Comparison of ENCODE assay signal across 11 mouse cellular contexts in the genomic region with DNA sequence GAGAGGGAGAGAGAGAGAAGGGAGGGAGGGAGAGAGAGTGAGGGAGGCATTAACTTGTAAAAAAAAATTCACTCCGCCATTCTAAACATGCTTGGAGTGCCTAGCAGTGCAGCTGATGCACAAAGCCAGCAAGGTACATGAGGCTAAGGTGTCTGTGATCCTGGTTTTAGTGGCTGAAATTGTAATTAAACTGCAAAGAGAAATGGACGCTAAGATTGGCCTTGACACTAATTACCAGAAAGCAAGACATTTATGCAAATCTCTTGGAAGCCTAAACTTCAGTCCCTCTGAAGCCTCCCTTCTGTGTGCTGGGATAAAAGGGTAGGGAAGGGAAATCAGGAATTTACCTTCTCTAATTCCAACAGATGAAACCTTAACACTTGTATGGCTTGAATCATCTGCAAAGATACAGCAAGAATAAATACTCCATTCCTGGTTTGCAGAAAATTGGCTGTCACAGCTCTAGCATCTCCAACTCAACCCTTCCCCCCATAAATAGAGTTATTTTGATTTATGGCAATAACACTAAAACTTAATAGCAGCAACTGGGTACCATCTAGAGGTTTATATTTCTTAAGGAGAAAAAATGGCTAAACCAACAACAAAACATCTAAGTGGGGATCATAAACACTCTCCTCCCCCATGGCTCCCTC. TPM values are rescaled to one million over a fixed set of nuclear protein-coding genes. Genes with fewer than 3 reads are reported as not detected.
DNase-seq lines count a peak whose midpoint lies in the region; ATAC-seq lines count a peak whose summit lies in the region.
"Had no signal": no experiment of that assay in that cellular context is flagged by ENCODE, and none has a peak within 500 bp of the region (broad histone marks: within the 10 kb centered on the region; RNA-seq: fewer than 3 reads in every experiment).

No protein-coding gene starts in this region.

- 8% methylated on average over 2 of the region's 2 CpGs for WGBS in neural tube, embryonic 11.5 days
- 20% methylated on average over 2 of the region's 2 CpGs for WGBS in midbrain, embryonic 10.5 days

- peak overlapping the region; percentile 98 for H3K27ac ChIP-seq in neural tube, embryonic 11.5 days (ENCODE audit: low read depth, low read length)
- peak overlapping the region; percentile 99 for H3K27ac ChIP-seq in midbrain, embryonic 10.5 days (replicated peaks)
- H3K27ac ChIP-seq: macrophage had no signal

- no peaks in the 10 kb centered on the region for H3K9me3 ChIP-seq in neural tube, embryonic 11.5 days (ENCODE audit: control insufficient read depth, low read length)
- no peaks in the 10 kb centered on the region for H3K9me3 ChIP-seq in midbrain, embryonic 10.5 days (replicated peaks)

- no peak; the same call in 1 of the 2 replicates for ATAC-seq in neural tube, embryonic 11.5 days (ENCODE audit: insufficient read depth, low FRiP score, low TSS enrichment)
- ATAC-seq in erythroblast, adult 5-6 weeks (replicated peaks; ENCODE audit: low FRiP score, poor library complexity, severe bottlenecking) = no peak

- peak overlapping the region; percentile 89 for H3K4me3 ChIP-seq in neural tube, embryonic 11.5 days (ENCODE audit: low read depth, low read length)
- H3K4me3 ChIP-seq in midbrain, embryonic 10.5 days = peak overlapping the region; percentile 75; the same call in 1 of the 2 replicates

- H3K9ac ChIP-seq in neural tube, embryonic 11.5 days (ENCODE audit: low read length) = peak overlapping the region; percentile 99

- H3K27me3 ChIP-seq in neural tube, embryonic 11.5 days (ENCODE audit: control insufficient read depth, insufficient read depth, low read length) = no peaks in the 10 kb centered on the region
- peaks cover 74% of the 10 kb centered on the region for H3K27me3 ChIP-seq in midbrain, embryonic 10.5 days (ENCODE audit: low read depth, poor library complexity, severe bottlenecking)

- H3K4me1 ChIP-seq in neural tube, embryonic 11.5 days (ENCODE audit: control insufficient read depth, insufficient read depth, low read length) = peaks cover 47% of the 10 kb centered on the region
- peaks cover 98% of the 10 kb centered on the region for H3K4me1 ChIP-seq in midbrain, embryonic 10.5 days

- peak overlapping the region; percentile 92 for H3K4me2 ChIP-seq in neural tube, embryonic 11.5 days (ENCODE audit: low read depth)

- no peaks in the 10 kb centered on the region; the same call in none of the 2 replicates for H3K36me3 ChIP-seq in neural tube, embryonic 11.5 days (ENCODE audit: control insufficient read depth, insufficient read depth, low read length)
- peaks cover 9% of the 10 kb centered on the region; the same call in 1 of the 2 replicates for H3K36me3 ChIP-seq in midbrain, embryonic 10.5 days

- DNase-seq in cerebellum, adult 9-11 months = peak; percentile 12
- no peak for DNase-seq in cerebellum, postnatal 4 days (ENCODE audit: low spot score in 2 of 2)
- no peak for DNase-seq in neural tube, embryonic 11.5 days (ENCODE audit: low spot score)
- no peak for DNase-seq in neural tube, embryonic 10.5 days (ENCODE audit: extremely low spot score, low spot score)
- no peak for DNase-seq in midbrain, embryonic 10.5 days (ENCODE audit: low spot score)
- DNase-seq in gastrocnemius, postnatal 10 days = no peak
- DNase-seq in frontal cortex, postnatal 25 days (ENCODE audit: low spot score in 2 of 2) = no peak
- DNase-seq: B cell, adult 2 months; kidney, adult 9 months had no signal

RNA-seq across cellular contexts. Expression of a gene that starts 6.2 kb away (rescaled TPM):
- polyA plus RNA-seq in neural tube, embryonic 11.5 days (2014; fragmentation: Nextera tagmentation; extraction: Ambion mirVana) = 183 and 189 TPM in 2 replicates
- 44.5 and 48.0 TPM in 2 replicates for polyA plus RNA-seq in midbrain, embryonic 10.5 days (2016; fragmentation: Nextera tagmentation; extraction: Ambion mirVana)
- total RNA-seq in gastrocnemius, postnatal 10 days (2021) = 1 to 10 TPM; 6.0 to 7.1 TPM
- total RNA-seq in erythroblast, adult 5-6 weeks (2015; ENCODE audit: low replicate concordance) = 0.38 and 2.5 TPM in 2 replicates
- total RNA-seq in erythroblast, adult 5-6 weeks (2017; ENCODE audit: low replicate concordance) = 2.4 and 3.3 TPM in 2 replicates
